Mouse (Mus musculus) macrophage (primary cell): ENCODE measurements around the gene Nsun3. TPM values are rescaled to one million over a fixed set of nuclear protein-coding genes. Genes with fewer than 3 reads are reported as not detected.
"Not testable (repeated sequence)": the region's sequence is repeated elsewhere in the genome, so short reads cannot be mapped to it uniquely, and the experiment has no call there.

Experiments used
- H3K27ac ChIP-seq: fragments of 350-480 bp; formaldehyde crosslinking; 2 replicates; pipeline ENCODE4 v1.9.0; 2021
- H3K36me3 ChIP-seq: fragments of 350-480 bp; formaldehyde crosslinking; 2 replicates; pipeline ENCODE4 v1.9.0; 2021; ENCODE audit errors: inconsistent target
- H3K4me3 ChIP-seq: fragments of 350-480 bp; formaldehyde crosslinking; 2 replicates; pipeline ENCODE4 v1.9.0; 2021; ENCODE audit errors: inconsistent target
- H3K79me2 ChIP-seq: fragments of 350-480 bp; formaldehyde crosslinking; 2 replicates; pipeline ENCODE4 v1.9.0; 2021; ENCODE audit errors: inconsistent target
- WGBS: methylation state at CpG from one replicate; pipeline ENCODE4 v1.1.7; 2026; ENCODE audit warnings: inconsistent platforms; ENCODE audit not compliant: missing documents; 5-methylcytosine and 5-hydroxymethylcytosine counted together
- polyA plus RNA-seq: library from polyadenylated mRNA; stranded (reverse); fragments of 250-400 nt; gene quantifications from 3 replicates; pipeline ENCODE4 v1.2.4, GENCODE M21; 2018; ENCODE audit warnings: inconsistent platforms

Gene Nsun3
- polyA plus RNA-seq, 1 experiment from 2014 or later = 17.7 TPM

DNA sequence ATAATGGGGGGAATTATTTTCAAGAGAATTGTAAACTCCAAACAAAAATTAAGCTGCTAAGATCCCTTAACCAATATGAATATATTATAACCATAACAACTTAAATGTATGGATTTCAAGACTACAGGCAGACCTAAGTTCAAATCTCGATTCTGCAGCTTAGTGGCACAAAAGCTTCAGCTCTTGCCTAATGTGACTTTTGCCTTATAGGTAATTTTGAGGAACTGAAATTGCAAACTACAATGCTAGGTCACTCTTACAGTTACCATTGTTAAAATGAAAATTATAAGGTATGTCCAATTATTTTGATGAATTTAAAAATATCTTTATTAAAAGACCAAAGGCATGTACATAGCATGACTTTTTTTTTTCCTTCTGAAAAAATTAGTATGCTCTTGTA lies 10.0 kb upstream of the Nsun3 start:
- H3K36me3 ChIP-seq = no peaks in the 10 kb centered on the region
- WGBS = 27% methylated on average over 1 of the region's 1 CpGs

DNA sequence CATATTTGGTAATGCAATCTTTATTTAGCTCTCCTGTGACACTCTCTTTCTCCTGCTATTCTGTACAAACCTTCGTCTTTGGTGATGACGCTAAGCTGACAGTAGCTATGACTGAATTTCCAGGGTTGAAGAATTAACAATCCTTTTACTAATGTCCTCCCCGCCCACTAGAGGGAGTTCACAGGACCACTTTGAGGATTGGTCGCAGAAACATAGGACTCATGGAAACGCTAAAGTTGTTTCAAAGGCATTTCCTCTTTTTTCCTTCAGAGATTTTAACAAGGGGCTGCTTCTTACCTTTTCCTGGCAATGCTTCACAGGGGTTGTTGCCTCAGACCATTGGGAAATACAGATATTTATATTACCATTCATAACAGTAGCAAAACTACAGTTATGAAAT lies 4.4 kb downstream of the Nsun3 start:
- Histone ChIP-seq H3K27ac (no peak overlapping the region), H3K36me3 (no peaks in the 10 kb centered on the region), H3K4me3 (no peak overlapping the region), H3K79me2 (peaks cover 36% of the 10 kb centered on the region)
- WGBS = 14% methylated on average over 5 of the region's 5 CpGs

More for the DNA sequence above, 10.0 kb upstream of the Nsun3 start:
- H3K27ac ChIP-seq = no peak overlapping the region
- H3K79me2 ChIP-seq = no peaks in the 10 kb centered on the region
- H3K4me3 ChIP-seq = no peak overlapping the region

DNA sequence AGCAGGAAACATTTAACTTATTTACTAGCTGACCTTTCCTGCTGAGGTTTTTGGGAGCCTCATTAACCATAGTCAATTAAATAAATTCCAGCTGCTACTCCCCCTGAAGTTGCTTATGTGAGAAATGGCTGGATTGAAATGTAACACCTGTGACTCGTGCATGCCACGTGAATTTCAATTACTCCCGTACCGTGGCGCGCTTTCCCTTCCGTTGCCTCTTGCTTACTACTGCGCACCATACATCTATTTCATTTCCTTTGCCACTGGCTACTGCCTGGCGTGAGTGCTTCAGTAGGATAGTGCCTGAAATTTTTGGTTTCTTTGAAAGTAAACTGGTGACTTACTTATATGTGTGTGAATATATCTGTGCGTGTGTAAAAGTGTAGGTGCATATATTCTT lies 8.3 kb downstream of the Nsun3 start:
- Histone ChIP-seq H3K4me3 (no peak overlapping the region), H3K27ac (no peak overlapping the region), H3K79me2 (peaks cover 5% of the 10 kb centered on the region; the same call in 1 of the 2 replicates), H3K36me3 (peaks cover 22% of the 10 kb centered on the region)
- WGBS = 95% methylated on average over 10 of the region's 10 CpGs

DNA sequence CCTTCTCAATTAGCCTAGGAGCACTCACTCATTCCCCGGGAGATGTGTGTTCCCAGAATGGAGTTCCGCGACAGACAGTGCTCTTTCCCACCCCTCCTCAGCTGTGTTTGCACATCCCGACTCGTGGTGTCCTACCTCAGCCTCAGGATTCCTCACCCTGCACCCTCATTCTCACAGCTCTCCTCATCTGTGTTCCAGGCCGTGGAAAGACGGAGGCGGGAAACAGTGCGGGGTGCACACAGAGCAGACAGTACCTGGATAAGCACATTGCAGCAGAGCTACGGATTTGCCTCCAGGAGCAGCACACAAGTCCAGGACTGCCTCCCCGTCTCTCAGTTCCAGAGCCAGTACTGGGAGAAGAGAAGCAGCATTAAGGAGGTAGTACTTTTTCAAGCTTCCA lies 10.6 kb downstream of the Nsun3 start:
- 96% methylated on average over 11 of the region's 11 CpGs for WGBS

DNA sequence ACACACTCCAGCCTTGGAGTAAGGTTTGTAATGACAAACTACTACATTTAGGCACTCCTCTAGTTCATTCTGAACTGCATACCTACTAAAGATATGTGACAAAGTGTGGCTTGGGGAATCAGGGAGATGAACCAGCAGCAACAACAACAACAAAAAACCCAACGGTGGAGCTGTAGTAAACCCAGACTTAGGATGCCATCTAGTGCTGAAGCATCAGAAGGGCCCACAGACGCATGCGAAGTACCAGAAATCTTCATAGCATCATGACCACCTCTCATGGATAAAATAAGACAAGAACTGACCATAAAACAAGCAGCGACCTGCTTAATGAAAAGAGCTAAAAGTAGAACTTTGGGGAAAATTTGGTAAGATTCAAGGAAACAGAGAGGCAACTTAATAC lies 13.2 kb downstream of the Nsun3 start:
- H3K79me2 ChIP-seq = no peaks in the 10 kb centered on the region
- peaks cover 39% of the 10 kb centered on the region for H3K36me3 ChIP-seq
- no peak overlapping the region for H3K4me3 ChIP-seq
- 78% methylated on average over 4 of the region's 4 CpGs for WGBS
- no peak overlapping the region for H3K27ac ChIP-seq

More for the DNA sequence above, 10.6 kb downstream of the Nsun3 start:
- Histone ChIP-seq H3K79me2 (no peaks in the 10 kb centered on the region), H3K27ac (no peak overlapping the region), H3K4me3 (no peak overlapping the region), H3K36me3 (peaks cover 22% of the 10 kb centered on the region)

DNA sequence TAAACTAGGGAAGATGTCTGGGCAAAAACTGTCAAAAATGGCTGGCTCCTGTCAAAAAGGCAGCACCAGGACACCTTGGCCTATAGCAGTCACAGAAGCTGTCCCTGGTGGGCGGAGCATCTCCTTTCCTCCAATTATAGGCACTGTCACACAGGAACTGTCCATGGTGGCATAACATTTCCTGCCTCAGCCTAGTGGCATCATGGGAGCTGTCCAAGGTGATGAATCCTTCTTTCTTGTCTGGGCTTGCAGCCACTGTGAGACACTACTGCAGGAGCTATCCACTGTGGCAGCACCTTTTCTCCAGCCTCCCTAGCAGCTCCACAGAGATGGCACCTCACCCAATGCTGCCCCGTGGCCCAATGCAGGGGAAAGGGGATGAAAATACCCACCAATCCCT lies 28.3 kb downstream of the Nsun3 start:
- Histone ChIP-seq H3K36me3 (0 out of 2 replicates have a peak, but pooled peaks cover 7% of the 10 kb centered on the region), H3K27ac (no peak overlapping the region), H3K79me2 (no peaks in the 10 kb centered on the region), H3K4me3 (no peak overlapping the region)
- WGBS = 100% methylated on average over 2 of the region's 2 CpGs

DNA sequence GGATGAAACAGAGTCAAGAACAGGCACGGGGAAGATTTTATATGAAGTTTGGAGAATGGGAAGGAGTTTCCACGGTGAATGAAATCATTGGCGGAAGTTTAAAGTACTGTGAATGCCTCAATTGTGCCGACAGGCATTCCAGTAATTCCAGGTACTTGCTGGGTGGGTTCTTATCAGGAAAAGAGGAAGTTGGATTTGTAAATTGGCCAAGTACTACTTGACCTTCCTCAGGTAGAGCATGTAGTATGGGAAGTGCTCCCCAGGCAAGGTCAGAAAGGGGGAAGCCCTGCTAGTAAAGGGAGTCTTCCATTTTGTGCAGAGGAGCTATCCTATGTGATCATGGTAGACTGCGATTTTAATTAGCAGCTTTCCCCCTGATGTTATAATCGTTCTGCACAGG lies 31.3 kb downstream of the Nsun3 start:
- WGBS = 96% methylated on average over 6 of the region's 6 CpGs
- Histone ChIP-seq H3K27ac (no peak overlapping the region), H3K36me3 (0 out of 2 replicates have a peak, but pooled peaks cover 7% of the 10 kb centered on the region), H3K4me3 (no peak overlapping the region), H3K79me2 (no peaks in the 10 kb centered on the region)

DNA sequence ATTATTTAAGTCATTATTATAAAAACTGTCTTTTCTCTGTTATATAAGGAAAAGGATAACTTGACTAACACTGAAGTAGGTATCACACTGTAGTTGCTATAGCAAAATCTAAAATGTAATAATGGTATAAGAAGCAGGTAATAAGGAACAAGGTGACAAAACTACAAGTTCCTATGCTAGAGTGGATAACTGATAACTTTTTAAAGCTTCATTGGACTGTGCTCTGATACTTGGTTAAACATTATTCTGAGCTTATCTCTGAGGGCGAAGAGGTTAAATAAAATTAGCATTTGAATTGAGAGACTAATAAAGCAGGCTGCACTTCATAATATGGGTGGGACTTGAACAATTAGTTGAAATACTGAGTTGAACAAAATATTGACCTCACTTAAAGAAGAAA lies 33.0 kb downstream of the Nsun3 start:
- H3K79me2 ChIP-seq = no peaks in the 10 kb centered on the region
- H3K36me3 ChIP-seq = no peaks in the 10 kb centered on the region
- 71% methylated on average over 1 of the region's 1 CpGs for WGBS
- H3K27ac ChIP-seq = no peak overlapping the region
- no peak overlapping the region for H3K4me3 ChIP-seq

DNA sequence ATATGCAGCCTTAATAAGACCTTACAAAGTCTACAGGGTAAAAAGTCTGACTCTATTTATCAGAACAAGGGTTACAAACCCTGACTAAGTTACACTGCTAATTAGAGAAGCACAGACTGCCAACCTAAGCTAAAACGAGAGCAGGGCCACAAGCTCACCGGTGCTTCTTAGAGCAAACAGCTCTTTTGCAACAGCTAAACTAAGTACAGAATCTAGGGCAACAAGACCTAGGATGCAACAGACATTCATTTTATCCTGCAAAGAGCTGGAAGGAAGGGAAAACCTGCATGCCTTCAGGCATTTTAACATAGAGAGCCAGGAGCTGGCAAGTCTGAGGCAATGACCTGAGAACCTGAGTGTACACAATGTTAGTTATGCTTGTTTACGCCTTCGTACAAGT lies 33.5 kb downstream of the Nsun3 start:
- Histone ChIP-seq H3K79me2 (no peaks in the 10 kb centered on the region), H3K27ac (no peak overlapping the region), H3K4me3 (no peak overlapping the region), H3K36me3 (no peaks in the 10 kb centered on the region)
- WGBS = 95% methylated on average over 4 of the region's 4 CpGs

DNA sequence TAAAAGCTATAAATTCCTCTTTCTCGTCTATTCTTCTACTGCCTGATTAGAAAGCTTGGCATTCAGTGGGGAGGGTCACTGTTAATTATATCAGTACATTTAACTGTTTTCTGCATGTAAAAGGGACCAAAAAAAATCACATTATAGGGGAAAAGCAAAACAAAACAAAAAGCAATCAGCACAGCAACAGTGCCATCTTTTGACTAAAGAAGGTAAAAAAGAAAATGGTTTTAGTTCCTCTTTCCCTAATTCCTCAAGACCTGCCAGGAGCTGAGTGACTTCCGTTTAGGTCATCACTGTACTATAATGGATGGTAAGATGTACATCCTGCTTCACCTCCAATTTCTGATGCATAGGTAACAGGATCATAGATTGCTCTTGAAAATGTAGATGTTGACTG lies 40.7 kb downstream of the Nsun3 start:
- no peaks in the 10 kb centered on the region for H3K79me2 ChIP-seq
- H3K4me3 ChIP-seq = no peak overlapping the region
- no peaks in the 10 kb centered on the region for H3K36me3 ChIP-seq
- no peak overlapping the region for H3K27ac ChIP-seq
- 51% methylated on average over 2 of the region's 2 CpGs for WGBS

DNA sequence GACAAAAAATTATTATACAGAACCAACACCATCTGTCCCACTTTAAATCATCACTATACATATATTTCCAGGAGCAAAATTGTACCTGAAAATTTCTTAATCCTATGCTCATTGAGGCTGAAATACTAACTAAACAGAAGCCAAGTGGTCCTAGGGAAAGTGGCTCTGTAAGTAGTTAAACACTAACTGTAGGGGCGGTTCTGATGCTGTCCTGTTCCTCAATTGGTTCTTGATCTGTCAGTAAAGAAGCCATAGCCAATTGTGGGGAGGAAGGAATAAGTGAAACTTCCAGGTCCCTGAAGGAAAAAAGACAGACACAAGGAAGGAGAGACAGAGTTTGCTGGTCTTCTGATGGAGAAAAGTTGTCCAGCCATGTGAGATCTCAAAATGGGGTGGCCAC lies 52.3 kb downstream of the Nsun3 start:
- Histone ChIP-seq H3K4me3 (no peak overlapping the region), H3K36me3 (peaks cover 10% of the 10 kb centered on the region; the same call in 1 of the 2 replicates), H3K79me2 (no peaks in the 10 kb centered on the region), H3K27ac (no peak overlapping the region)
- WGBS = 100% methylated on average over 1 of the region's 1 CpGs

DNA sequence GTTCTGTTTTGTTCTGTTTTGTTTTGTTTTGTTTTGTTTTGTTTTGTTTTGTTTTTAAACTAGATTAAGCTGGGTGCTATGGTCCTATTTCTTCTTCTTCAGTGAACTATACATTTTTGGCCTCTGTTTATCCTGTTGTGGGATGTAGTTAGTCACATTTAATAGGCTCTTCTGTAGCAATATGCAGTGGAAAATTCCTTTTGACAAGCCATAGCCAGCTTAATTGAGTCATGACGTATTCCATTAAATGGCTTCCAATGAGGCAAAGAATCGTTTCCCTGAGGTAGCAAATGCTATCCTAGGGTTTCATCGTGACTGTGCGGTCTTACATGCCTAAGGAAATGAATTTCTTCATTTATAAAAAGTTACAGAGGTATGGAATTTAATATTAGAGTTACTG lies 56.3 kb downstream of the Nsun3 start:
- no peak overlapping the region for H3K4me3 ChIP-seq
- 96% methylated on average over 4 of the region's 4 CpGs for WGBS
- H3K27ac ChIP-seq = no peak overlapping the region
- no peaks in the 10 kb centered on the region for H3K79me2 ChIP-seq
- H3K36me3 ChIP-seq = peaks cover 10% of the 10 kb centered on the region; the same call in 1 of the 2 replicates

DNA sequence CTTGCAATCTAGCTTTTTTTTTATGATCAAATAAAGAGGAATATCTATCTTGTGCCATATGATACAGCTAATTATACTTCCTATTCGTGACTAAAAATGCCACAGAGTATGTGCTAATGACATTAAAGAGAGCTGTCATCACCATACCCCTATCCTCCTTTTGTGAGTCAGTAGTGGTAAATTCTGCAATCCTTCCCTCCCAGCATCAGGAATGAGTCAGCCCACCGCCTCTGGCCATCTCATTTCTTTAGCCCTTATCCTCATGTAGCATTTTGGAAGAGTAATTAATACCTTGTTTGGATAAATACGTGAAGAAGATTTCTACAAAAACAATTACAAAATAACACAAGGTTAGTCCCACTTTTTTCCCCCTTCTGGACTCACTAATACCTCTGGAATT lies 56.8 kb downstream of the Nsun3 start:
- Histone ChIP-seq H3K36me3 (peaks cover 6% of the 10 kb centered on the region; the same call in 1 of the 2 replicates), H3K27ac (no peak overlapping the region), H3K4me3 (no peak overlapping the region), H3K79me2 (no peaks in the 10 kb centered on the region)
- 88% methylated on average over 3 of the region's 3 CpGs for WGBS

DNA sequence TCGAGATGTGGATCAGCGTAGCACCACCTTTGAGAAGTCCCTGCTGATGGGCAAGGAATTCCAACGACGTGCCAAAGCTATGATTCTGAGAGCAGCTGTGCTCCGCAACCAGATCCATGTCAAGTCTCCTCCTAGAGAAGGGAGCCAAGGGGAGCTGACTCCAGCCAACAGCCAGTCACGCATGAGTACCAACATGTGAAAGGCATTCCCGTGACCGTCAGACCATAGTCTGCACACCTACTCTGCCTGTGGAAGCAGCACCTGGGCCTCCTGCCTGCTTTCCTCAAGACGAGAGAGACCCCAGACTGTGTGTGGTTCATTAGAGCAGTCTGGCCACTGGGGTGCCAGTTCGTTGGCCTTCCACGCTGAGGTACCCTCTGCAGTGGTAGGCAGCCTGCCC lies 68.4 kb downstream of the Nsun3 start:
- 85% methylated on average over 4 of the region's 11 CpGs for WGBS
- H3K4me3 ChIP-seq, H3K36me3 ChIP-seq, H3K79me2 ChIP-seq, H3K27ac ChIP-seq: not testable (repeated sequence)

DNA sequence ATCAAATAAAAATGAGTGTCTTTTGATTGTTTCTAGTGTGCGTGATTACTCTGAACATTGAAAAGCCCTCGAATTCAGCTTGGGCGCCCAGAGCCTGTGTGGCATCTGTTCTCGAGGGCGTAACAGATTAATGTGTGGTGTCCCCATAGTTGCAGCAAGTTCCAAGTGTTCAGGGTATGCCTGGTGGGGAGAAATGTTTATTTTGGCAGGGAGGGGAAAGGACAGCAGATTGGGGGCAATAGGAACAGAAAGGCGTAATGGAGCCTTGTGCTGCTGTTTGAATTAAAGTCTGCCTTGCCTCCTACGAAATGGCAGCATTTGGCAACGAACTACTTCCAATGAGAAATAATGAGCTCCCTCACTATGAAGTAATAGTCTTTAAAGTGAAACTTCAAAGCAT lies 96.2 kb downstream of the Nsun3 start:
- Histone ChIP-seq H3K4me3 (no peak overlapping the region), H3K79me2 (no peaks in the 10 kb centered on the region), H3K27ac (no peak overlapping the region), H3K36me3 (no peaks in the 10 kb centered on the region)
- WGBS = 88% methylated on average over 8 of the region's 8 CpGs

DNA sequence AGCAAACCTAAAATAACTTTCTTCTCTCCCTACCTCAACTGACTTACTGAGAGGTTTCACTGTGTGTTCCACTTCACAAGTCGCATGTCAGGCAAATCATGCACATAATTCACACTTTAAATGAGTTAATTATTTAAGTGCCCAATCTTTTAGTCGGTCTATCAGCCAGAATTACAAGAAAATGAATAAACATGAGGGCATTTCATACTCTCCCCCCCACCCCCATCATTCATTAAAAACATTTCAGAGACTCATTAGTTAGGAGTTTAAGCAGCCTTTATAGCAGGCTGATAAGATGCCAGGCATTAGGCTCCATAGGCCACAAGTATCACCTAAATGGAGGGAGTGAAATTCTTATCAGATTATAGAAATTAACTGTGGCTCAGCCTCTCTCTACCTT lies 100.5 kb downstream of the Nsun3 start:
- Histone ChIP-seq H3K4me3 (no peak overlapping the region), H3K27ac (no peak overlapping the region), H3K79me2 (no peaks in the 10 kb centered on the region), H3K36me3 (no peaks in the 10 kb centered on the region)
- 89% methylated on average over 2 of the region's 2 CpGs for WGBS
